Mouse (Mus musculus) CD4-positive, CD25-positive, alpha-beta regulatory T cell, adult 4 months (primary cell): Measurements from ENCODE around the gene Snx32. TPM values are rescaled to one million over a fixed set of nuclear protein-coding genes. Genes with fewer than 3 reads are reported as not detected.
"Not testable (repeated sequence)": the region's sequence is repeated elsewhere in the genome, so short reads cannot be mapped to it uniquely, and the experiment has no call there.

Source experiments
- ATAC-seq: one replicate; pipeline ENCODE4 v1.8.0; 2017
- polyA plus RNA-seq, 2 experiments: library from polyadenylated mRNA; unstranded; fragments of 100-300 nt; shearing (Covaris generic); gene quantifications; one replicate each; pipeline ENCODE4 v1.2.1; 2017

Gene Snx32
- polyA plus RNA-seq, 2 experiments from 2014 or later = 20.2 to 23.6 TPM

- no peak for ATAC-seq
These were observed 815 bp upstream of the Snx32 start for GRCm38 (mm10) chr19:5511074-5511632.

DNA sequence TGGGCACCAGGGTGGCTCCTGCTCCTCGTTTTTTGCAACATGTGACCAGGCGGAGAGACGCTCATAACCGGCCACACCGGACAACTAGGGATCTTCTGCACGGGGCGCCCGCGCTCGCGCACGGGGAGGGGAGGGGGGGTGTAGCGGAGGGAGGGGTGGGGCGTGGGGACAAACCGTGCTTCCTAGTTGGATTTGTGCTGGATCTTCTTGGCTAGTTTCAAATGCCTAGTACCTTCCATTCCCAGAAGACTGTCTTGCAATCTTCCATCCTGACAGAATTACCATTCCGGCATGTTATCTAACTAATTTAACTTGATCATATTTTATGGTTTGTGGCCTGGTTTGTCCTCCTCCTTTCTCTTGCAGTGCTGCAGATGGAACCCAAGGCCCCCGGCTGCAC is 6.7 kb downstream of the Snx32 start, which contains the start of gene 1700020D05Rik:
Gene 1700020D05Rik, minus strand, starts transcription at position 101 of the 400 bp plus-strand sequence.
- no peak for ATAC-seq

GRCm38 (mm10) chr19:5500330-5500875 is 9.9 kb downstream of the Snx32 start:
- ATAC-seq = no peak

GRCm38 (mm10) chr19:5496052-5496370 is 14.3 kb downstream of the Snx32 start:
- ATAC-seq = no peak

GRCm38 (mm10) chr19:5495353-5496051 is 14.8 kb downstream of the Snx32 start:
- no peak for ATAC-seq

DNA sequence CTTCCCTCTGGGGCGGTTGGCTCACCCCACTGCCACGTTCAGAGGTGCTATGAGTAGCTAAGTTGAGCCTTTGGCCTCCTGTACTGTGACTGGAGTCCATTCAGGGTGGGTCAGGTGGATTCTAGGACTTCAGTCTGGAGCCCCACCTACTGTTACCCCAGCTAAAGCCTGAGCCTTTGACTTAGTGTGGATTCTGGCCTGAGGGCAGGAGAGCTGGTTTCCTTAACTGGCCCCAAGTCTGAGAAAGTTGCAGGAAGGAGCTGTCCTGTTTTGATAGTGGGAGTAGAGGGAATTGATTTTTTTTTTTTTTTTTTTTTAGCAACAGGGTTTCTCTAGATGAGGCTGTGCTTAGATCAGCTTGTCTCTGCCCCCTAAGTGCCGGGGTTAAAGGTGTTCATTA is 16.0 kb downstream of the Snx32 start:
- ATAC-seq = no peak

DNA sequence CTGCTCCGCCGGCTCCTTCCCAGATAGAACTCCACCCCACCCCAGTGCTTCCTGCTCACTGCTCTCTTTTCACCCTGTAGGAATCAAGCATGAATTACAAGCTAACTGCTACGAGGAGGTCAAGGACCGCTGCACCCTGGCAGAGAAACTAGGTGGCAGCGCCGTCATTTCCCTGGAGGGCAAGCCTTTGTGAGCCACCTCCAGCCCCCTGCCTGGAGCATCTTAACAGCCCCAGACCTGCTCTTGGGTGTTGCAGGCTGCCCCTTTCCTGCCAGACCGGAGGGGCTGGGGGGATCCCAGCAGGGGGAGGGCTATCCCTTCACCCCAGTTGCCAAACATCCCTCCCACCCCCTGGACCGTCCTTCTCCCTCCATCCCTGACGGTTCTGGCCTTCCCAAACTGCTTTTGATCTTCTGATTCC is 17.0 kb downstream of the Snx32 start:
- ATAC-seq = not testable (repeated sequence)

DNA sequence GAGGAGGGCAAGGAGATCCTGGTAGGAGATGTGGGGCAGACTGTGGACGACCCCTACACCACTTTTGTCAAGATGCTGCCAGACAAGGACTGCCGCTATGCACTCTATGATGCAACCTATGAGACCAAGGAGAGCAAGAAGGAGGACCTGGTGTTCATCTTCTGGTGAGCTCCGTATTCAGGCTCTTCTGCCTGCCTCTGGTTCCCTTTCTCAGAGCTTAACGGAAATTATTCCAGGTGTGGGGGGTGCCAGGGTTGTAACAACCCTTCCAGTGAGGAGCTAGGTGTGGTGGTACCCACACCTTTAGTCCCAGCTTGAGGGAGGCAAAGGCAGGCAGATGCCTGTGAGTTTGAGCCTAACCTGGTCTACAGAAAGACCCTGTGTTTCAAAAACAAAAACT is 17.7 kb downstream of the Snx32 start:
- ATAC-seq = no peak

- ATAC-seq = peak; percentile 40
These were observed 19.2 kb downstream of the Snx32 start for GRCm38 (mm10) chr19:5490898-5491708.

DNA sequence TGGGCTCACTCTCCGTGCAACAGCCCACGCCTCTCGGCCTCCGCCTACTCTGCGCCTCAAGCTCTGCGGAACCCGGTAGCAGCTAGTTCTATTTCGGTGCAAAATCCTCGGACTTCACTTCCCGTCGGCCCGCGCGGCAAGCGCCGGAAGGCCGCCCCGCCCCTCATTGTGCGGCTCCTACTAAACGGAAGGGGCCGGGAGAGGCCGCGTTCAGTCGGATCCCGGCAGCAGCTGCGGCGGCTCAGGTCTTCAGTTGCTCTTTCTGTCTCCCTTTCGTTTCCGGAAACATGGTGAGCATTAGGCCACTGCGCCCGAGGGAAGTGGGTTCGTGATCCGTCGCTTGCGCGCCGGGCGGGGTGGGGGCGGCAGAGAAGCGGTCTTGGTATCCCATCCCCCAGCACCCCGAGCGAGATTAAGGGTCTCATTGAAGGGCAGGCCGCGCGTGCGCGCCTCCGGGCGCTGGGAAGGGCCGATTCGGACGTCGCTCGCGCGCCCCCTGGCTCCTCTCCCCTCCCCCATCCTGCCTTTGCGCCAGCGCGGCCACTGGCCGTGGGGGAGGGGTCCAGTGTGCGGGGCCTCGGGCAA is 19.9 kb downstream of the Snx32 start, which contains the start of gene Cfl1:
Gene Cfl1, plus strand, starts transcription at position 143 of the 585 bp plus-strand sequence.
- peak; percentile 54 for ATAC-seq

GRCm38 (mm10) chr19:5489721-5490120 is 20.6 kb downstream of the Snx32 start:
- not testable (repeated sequence) for ATAC-seq

DNA sequence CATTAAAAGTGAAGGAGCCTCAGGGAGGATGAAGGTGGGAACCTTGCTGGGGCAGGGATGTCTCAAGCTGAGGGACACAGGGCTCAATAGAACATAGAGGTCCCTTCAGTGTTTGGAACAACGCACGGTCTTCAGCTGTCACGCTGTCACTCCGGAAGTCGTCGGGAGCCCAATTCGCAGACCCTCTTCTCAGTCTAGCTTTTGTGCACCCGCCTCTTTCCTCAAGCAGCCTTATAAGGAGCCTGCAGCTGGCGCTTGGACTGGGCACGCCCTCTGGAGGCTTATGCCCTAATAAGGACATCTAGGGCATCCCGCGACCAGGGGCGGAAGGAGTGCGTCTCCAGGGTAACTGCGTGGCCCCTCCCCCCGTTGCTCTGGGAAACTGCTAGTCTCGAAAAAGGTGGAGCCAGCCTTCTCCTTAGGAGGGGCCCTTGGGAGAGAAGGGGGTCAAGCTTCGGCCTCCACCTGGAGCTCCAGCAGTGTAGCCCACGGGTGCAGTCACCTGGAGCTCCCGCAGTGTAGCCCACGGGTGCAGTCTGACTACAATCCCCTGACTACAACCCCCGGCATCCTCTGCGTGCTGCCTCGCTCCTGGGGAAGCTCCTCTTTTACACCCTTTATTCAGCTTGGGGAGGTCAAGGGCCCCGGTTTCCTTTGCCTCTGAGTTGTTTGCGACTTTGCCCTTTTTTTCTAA is 21.3 kb downstream of the Snx32 start:
- peak; percentile 71 for ATAC-seq

GRCm38 (mm10) chr19:5487768-5488550 is 22.4 kb downstream of the Snx32 start, which contains the start of gene Mus81:
Mus81 (minus strand) TSS chr19:5488402.
- ATAC-seq = peak; percentile 37

DNA sequence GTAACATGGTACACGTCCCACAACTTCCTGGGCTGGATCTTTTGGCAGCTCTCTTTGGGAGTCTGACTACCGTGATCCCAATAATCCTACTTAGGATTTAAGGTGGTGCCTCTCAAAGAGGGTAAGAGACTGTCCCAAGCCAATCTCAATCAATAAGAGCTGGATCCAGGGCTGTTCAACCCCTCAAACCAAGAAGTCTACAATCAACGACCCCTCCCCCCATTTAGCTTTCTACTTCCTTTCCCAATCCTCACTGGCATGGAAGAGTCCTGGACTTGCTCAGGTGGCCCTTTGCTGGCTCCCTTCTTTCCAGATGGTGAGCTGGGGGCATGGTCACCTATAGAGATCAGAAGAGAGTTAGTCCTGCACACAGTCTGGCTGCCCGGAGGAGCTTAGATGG is 23.6 kb downstream of the Snx32 start:
- no peak for ATAC-seq

GRCm38 (mm10) chr19:5486286-5486685 is 24.1 kb downstream of the Snx32 start:
- no peak for ATAC-seq

DNA sequence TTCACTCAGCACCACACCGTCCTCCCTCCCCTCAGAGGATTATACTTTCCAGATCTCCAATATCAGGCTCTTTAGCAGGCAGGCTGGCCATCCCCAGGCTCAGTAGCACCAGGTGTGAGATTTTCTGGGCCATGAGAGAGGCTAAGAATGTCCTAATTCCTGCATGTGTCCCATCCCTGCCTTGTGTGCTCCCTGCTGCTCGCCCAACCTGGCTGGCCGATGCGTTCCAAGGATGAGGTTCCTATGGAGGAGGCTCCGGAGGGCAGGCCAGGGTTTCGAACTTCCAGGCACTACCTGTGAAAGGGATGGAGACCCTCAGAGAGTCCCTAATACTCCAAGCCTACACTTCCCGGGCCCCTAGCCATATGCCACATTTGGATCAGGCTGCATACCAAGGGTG is 24.5 kb downstream of the Snx32 start:
- ATAC-seq = no peak

DNA sequence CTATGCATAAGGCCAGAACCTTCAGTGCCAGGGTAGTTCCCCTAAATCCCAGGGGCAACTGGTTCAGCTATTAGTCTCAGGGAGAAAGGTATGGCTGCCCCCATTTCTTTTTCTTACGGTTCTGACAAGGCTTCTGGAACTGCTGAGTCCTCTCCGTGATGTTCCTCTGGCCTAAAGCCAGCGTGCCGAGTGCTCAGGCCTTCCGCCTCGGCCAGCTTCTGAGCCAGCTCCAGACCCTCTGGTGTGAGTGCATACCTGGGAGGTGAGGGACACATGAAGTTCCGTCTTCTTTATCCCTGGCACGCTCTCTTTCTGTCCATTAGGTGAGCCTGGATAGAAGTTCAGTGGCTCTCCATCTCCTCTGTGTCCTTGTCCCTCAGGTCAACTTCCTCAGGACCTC is 25.0 kb downstream of the Snx32 start:
- no peak for ATAC-seq

DNA sequence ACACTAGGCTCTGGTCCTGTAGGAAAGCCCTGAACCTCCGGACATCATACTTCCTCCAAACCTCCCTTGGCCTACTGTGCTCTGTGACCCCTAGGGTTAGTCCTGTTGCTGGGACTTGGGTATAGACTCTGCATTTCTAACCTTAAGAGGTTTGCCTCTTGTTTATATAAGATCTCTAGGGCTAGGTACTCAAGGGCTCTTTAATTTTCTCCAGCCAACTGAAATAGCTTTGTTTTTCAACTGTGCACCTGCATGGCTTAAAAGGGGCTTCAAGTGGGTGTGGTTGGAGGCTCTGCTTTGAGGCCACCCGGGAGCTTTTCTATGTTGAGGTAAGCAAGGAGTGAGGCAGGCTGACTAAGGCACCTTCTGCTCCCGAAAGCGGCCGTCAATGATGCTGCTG is 25.8 kb downstream of the Snx32 start:
- no peak for ATAC-seq

DNA sequence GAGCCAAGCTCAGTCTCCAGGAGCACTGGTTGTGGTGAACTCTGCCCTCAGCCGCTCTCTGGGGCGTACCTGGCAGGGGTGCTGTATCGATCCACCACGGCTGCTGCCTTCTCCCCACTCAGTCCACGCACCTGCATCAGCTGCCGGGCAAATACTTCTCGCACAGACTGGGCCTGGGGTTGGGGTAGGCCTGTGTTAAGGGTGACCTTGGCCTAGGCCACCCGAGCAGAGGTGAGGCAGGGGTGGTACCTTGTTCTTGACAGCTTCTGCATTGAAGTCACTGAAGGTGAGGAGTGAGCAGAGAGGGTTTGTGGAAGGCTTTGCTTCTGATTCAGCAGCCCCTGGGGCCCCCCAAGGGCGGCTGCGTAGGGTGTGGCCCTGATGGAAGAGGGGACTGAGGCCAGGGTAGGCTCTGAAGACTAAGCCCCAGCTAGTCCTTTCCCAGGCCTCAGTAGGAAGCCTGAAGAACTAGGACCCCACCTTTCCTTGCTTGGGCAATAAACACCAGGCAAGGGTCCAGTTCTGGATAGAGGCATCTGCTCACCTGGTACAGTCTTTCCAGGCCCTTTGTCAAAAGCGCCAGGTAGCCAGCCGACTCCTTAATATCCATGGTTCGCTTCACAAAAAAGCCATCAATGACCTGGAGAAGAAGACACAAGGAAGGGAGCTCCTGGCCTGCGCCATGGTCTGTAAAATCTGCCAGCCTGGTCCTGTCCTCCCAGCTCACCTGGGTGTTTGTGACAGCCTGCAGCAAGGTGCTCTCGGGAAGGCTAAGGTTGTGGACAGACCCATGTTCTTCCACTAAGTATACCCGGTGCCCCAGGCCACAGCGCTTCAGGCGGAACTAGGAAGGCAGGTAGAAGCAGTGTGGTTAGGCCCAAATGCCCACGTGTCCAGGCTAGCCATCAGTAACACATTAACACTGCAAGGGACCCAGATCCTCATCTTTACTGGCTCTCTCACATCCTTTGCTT is 26.7 kb downstream of the Snx32 start:
- no peak for ATAC-seq

GRCm38 (mm10) chr19:5481398-5481797 is 28.9 kb downstream of the Snx32 start:
- no peak for ATAC-seq
